Mouse (Mus musculus) MEL (cell line): Measurements from ENCODE around the gene Gcsam. TPM values are rescaled to one million over a fixed set of nuclear protein-coding genes. Genes with fewer than 3 reads are reported as not detected.

Experiments used
- DNase-seq: peaks from one replicate; pipeline ENCODE4 v3.0.0; 2011; ENCODE audit warnings: low read depth, low spot score
- H3K27ac ChIP-seq: 2 replicates; pipeline ENCODE4 v1.5.1; 2012; ENCODE audit warnings: low read depth, mild to moderate bottlenecking, control low read depth, low read length, moderate library complexity; ENCODE audit not compliant: control insufficient read depth
- H3K27me3 ChIP-seq, 2 experiments: fragments of 150-350 bp in 1 of 2; sonication (generic) in 1 of 2; 2 replicates each; pipeline ENCODE4 v1.6.1; 2012; ENCODE audit warnings: low read length in 2 of 2, mild to moderate bottlenecking in 2 of 2, improper control_type of control experiment in 1 of 2, moderate library complexity in 1 of 2; ENCODE audit not compliant: insufficient read depth in 2 of 2, control insufficient read depth in 1 of 2
- H3K36me3 ChIP-seq, 2 experiments: 2 replicates each; pipeline ENCODE4 v1.6.1; 2012 to 2014; ENCODE audit warnings: low read length in 2 of 2, improper control_type of control experiment in 1 of 2, inconsistent platforms in 1 of 2, mild to moderate bottlenecking in 1 of 2; ENCODE audit not compliant: insufficient read depth in 2 of 2, control insufficient read depth in 1 of 2
- H3K4me1 ChIP-seq, 2 experiments: fragments of 150-350 bp in 1 of 2; sonication (generic) in 1 of 2; 2 replicates each; pipeline ENCODE4 v1.6.1; 2012; ENCODE audit warnings: low read length in 2 of 2, improper control_type of control experiment in 1 of 2, mild to moderate bottlenecking in 1 of 2; ENCODE audit not compliant: insufficient read depth in 2 of 2, control insufficient read depth in 1 of 2
- H3K4me3 ChIP-seq, 2 experiments: fragments of 150-350 bp in 1 of 2; sonication (generic) in 1 of 2; 2 replicates each; pipeline ENCODE4 v1.5.1; 2012; ENCODE audit warnings: low read depth in 2 of 2, low read length in 2 of 2, mild to moderate bottlenecking in 2 of 2, moderate library complexity in 2 of 2, control low read depth in 1 of 2, improper control_type of control experiment in 1 of 2; ENCODE audit not compliant: control insufficient read depth in 1 of 2, insufficient read depth in 1 of 2
- H3K79me2 ChIP-seq: 2 replicates; pipeline ENCODE4 v1.6.1; 2012; ENCODE audit warnings: mild to moderate bottlenecking, low read length, moderate library complexity; ENCODE audit not compliant: control insufficient read depth, poor library complexity, insufficient read depth
- H3K9ac ChIP-seq: 2 replicates; pipeline ENCODE4 v1.6.1; 2012; ENCODE audit warnings: low read depth, mild to moderate bottlenecking, control low read depth, low read length, moderate library complexity; ENCODE audit not compliant: control insufficient read depth, poor library complexity, severe bottlenecking
- H3K9me3 ChIP-seq: fragments of 150-350 bp; sonication (generic); replicated peaks from 2 replicates; pipeline ENCODE4 v1.6.1; 2012; ENCODE audit warnings: mild to moderate bottlenecking, low read length, improper control_type of control experiment, moderate library complexity; ENCODE audit not compliant: insufficient read depth
- CTCF ChIP-seq, 3 experiments: IDR thresholded peaks in 2 of 3; conservative IDR thresholded peaks in 1 of 3; 2 replicates each; pipeline ENCODE4 v1.5.1; 2011 to 2012; ENCODE audit warnings: low read length in 3 of 3, low read depth in 2 of 3, mild to moderate bottlenecking in 2 of 3, improper control_type of control experiment in 1 of 3, inconsistent platforms in 1 of 3, mixed read lengths in 1 of 3, moderate library complexity in 1 of 3; ENCODE audit not compliant: control insufficient read depth in 1 of 3, insufficient read depth in 1 of 3, poor library complexity in 1 of 3, severe bottlenecking in 1 of 3
- ELF1 ChIP-seq: IDR thresholded peaks from 2 replicates; pipeline ENCODE4 v1.6.1; 2014; ENCODE audit warnings: low read depth, mild to moderate bottlenecking, inconsistent platforms, low read length, improper control_type of control experiment, moderate library complexity
- EP300 ChIP-seq, 2 experiments: IDR thresholded peaks; 2 replicates each; pipeline ENCODE4 v1.6.1; 2011; ENCODE audit warnings: improper control_type of control experiment in 2 of 2, low read length in 2 of 2, low read depth in 1 of 2, mild to moderate bottlenecking in 1 of 2
- ETS1 ChIP-seq: IDR thresholded peaks from 2 replicates; pipeline ENCODE4 v1.6.1; 2012; ENCODE audit warnings: low read depth, mild to moderate bottlenecking, inconsistent platforms, low read length, improper control_type of control experiment, moderate library complexity
- GATA1 ChIP-seq: IDR thresholded peaks from 2 replicates; pipeline ENCODE4 v1.6.1; 2011; ENCODE audit warnings: low read depth, low read length, improper control_type of control experiment
- MAX ChIP-seq: IDR thresholded peaks from 2 replicates; pipeline ENCODE4 v1.6.1; 2011; ENCODE audit warnings: low read length, improper control_type of control experiment
- MEF2A ChIP-seq: IDR thresholded peaks from 2 replicates; pipeline ENCODE4 v1.6.1; 2014; ENCODE audit warnings: low read depth, mild to moderate bottlenecking, inconsistent platforms, low read length, improper control_type of control experiment; ENCODE audit not compliant: poor library complexity, insufficient replicate concordance, severe bottlenecking; ENCODE audit errors: extremely low read depth
- POLR2A ChIP-seq, 2 experiments: IDR thresholded peaks; 2 replicates each; pipeline ENCODE4 v1.6.1; 2011 to 2012; ENCODE audit warnings: low read length in 2 of 2, mild to moderate bottlenecking in 2 of 2, control low read depth in 1 of 2, improper control_type of control experiment in 1 of 2, low read depth in 1 of 2, moderate library complexity in 1 of 2; ENCODE audit not compliant: control insufficient read depth in 1 of 2, insufficient read depth in 1 of 2, poor library complexity in 1 of 2
- RAD21 ChIP-seq: IDR thresholded peaks from 2 replicates; pipeline ENCODE4 v1.6.1; 2011; ENCODE audit warnings: mild to moderate bottlenecking, low read depth, low read length, improper control_type of control experiment
- SIN3A ChIP-seq: IDR thresholded peaks from 2 replicates; pipeline ENCODE4 v1.6.1; 2012; ENCODE audit warnings: low read length, improper control_type of control experiment, inconsistent platforms
- SMC3 ChIP-seq: IDR thresholded peaks from 2 replicates; pipeline ENCODE4 v1.6.1; 2011; ENCODE audit warnings: low read depth, low read length, improper control_type of control experiment
- TAL1 ChIP-seq: IDR thresholded peaks from 2 replicates; pipeline ENCODE4 v1.6.1; 2012; ENCODE audit warnings: mild to moderate bottlenecking, inconsistent platforms, low read length, moderate library complexity, mixed read lengths
- TCF12 ChIP-seq: IDR thresholded peaks from 2 replicates; pipeline ENCODE4 v1.6.1; 2014; ENCODE audit warnings: low read depth, mild to moderate bottlenecking, inconsistent platforms, low read length, improper control_type of control experiment, moderate library complexity
- ZC3H11A ChIP-seq: IDR thresholded peaks from 2 replicates; pipeline ENCODE4 v1.6.1; 2012; ENCODE audit warnings: low read depth, mild to moderate bottlenecking, inconsistent platforms, low read length, improper control_type of control experiment
- ZNF384 ChIP-seq: IDR thresholded peaks from 2 replicates; pipeline ENCODE4 v1.6.1; 2012; ENCODE audit warnings: low read depth, mild to moderate bottlenecking, inconsistent platforms, low read length, improper control_type of control experiment
- polyA plus RNA-seq, 2 experiments: library from polyadenylated mRNA; stranded (reverse) in 1 of 2; unstranded in 1 of 2; fragments of >175 nt in 1 of 2; fragments of >200 nt in 1 of 2; gene quantifications; 2 replicates each; pipeline versions ENCODE4 v1.2.1 to v1.2.4; 2012; ENCODE audit warnings: low replicate concordance in 2 of 2, low read depth in 1 of 2; ENCODE audit not compliant: insufficient read length in 2 of 2, insufficient read depth in 1 of 2, missing spikeins in 1 of 2
- total RNA-seq: library from RNA; depleted of rRNA; stranded (reverse); fragments of 300-350 nt; gene quantifications from 2 replicates; pipeline ENCODE4 v1.2.3, GENCODE M21; 2012

Gcsam gene
- total and polyA plus RNA-seq, 3 experiments = not detected

DNA sequence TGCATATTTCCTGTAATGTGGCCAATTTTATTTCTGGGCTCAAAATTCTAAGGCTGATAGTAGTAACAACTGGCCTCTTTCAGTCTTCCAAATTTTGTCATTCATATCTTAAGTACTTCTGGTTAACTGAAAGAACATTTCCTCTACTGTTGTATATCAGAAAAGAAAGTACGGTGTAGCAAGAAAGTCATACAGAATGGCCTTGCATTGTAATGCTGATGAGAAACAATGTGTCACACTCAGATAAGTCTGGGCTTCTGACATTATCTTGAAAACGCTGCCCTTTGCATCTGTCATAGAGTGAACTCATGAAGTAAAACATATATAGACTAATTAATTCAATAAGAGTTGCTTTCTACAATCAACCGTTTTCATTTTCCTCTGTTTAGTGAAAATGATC lies 37.9 kb upstream of the Gcsam start:
- TF ChIP-seq TAL1 = peak; percentile 21; the same call in 1 of the 2 replicates
- 0 out of 2 replicates have a peak, but pooled peaks have one; percentile 18 for TF ChIP-seq ETS1
- TF ChIP-seq MAX = no peak
- TF ChIP-seq GATA1 = peak; percentile 78
- no peak for TF ChIP-seq ELF1
- peak; percentile 64 for TF ChIP-seq TCF12
- TF ChIP-seq EP300 (IDR thresholded peaks at IDR 0.05; ENCODE audit: low read depth in 1 of 2, low read length in 2 of 2) = peak; percentile 51 to 53; a peak in 3 of 4 replicates
- TF ChIP-seq, all 39 proteins: peak for 5
- Histone ChIP-seq H3K4me1 (no peaks in the 10 kb centered on the region), H3K27me3 (peaks cover 0 to 3% of the 10 kb centered on the region in 2 experiments; a peak in 2 of 4 replicates), H3K79me2 (no peaks in the 10 kb centered on the region), H3K27ac (peak overlapping the region; percentile 49), H3K9me3 (no peaks in the 10 kb centered on the region), H3K9ac (no peak overlapping the region), H3K4me3 (no peak overlapping the region), H3K36me3 (peaks cover 0 to 6% of the 10 kb centered on the region in 2 experiments; a peak in 1 of 4 replicates)
- DNase-seq = peak; percentile 61

- Histone ChIP-seq H3K36me3 (no peaks in the 10 kb centered on the region), H3K79me2 (no peaks in the 10 kb centered on the region), H3K27ac (no peak overlapping the region), H3K27me3 (peaks cover 0 to 3% of the 10 kb centered on the region in 2 experiments; a peak in 3 of 4 replicates), H3K4me3 (no peak overlapping the region), H3K9me3 (no peaks in the 10 kb centered on the region), H3K9ac (no peak overlapping the region), H3K4me1 (no peaks in the 10 kb centered on the region)
- no peak for DNase-seq
- TF ChIP-seq CTCF (IDR thresholded peaks at IDR 0.05 in 2 of 3, conservative IDR thresholded peaks at IDR 0.05 in 1 of 3; ENCODE audit: control insufficient read depth in 1 of 3, insufficient read depth in 1 of 3, low read depth in 2 of 3, low read length in 3 of 3, poor library complexity in 1 of 3, severe bottlenecking in 1 of 3) (peak in 1 of 3 experiments; percentile 24; a peak in 2 of 6 replicates), RAD21 (peak; percentile 14), SMC3 (peak; percentile 27; the same call in 1 of the 2 replicates), ZNF384 (0 out of 2 replicates have a peak, but pooled peaks have one; percentile 15), SIN3A (no peak), POLR2A (IDR thresholded peaks at IDR 0.05; ENCODE audit: control insufficient read depth in 1 of 2, insufficient read depth in 1 of 2, low read depth in 1 of 2, low read length in 2 of 2, poor library complexity in 1 of 2) (no peak)
Measured at GRCm38 (mm10) chr16:45579883-45580282, 30.3 kb upstream of the Gcsam start.

DNA sequence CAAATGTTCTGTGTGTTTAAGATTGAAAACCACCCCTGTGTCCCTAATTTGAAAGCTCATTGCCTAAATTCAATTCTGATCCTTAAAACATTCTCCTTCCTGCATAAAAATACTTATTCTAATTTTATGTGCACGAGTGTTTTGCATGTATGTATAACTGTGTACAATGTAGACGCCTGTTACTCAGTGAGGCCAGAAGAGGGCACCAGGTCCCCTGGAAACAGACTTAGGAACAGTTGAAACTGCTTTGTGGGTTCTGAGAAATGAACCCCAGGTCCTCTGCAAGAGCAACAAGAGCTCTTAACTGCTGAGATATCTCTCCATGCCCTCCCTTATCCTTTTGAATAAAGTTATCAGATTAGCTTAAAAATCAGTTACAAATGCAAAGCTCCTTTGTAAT lies 27.7 kb upstream of the Gcsam start:
- Histone ChIP-seq H3K9ac (no peak overlapping the region), H3K9me3 (no peaks in the 10 kb centered on the region), H3K27me3 (peaks cover 0 to 2% of the 10 kb centered on the region in 2 experiments; a peak in 3 of 4 replicates), H3K4me3 (no peak overlapping the region), H3K27ac (no peak overlapping the region), H3K36me3 (no peaks in the 10 kb centered on the region), H3K79me2 (no peaks in the 10 kb centered on the region), H3K4me1 (no peaks in the 10 kb centered on the region)
- TF ChIP-seq ZC3H11A = peak; percentile 42
- TF ChIP-seq MEF2A = no peak
- peak; percentile 62 for TF ChIP-seq RAD21
- TF ChIP-seq SMC3 = peak; percentile 76
- TF ChIP-seq EP300 (IDR thresholded peaks at IDR 0.05; ENCODE audit: low read depth in 1 of 2, low read length in 2 of 2) = no peak
- TF ChIP-seq GATA1 = no peak
- TF ChIP-seq CTCF (IDR thresholded peaks at IDR 0.05 in 2 of 3, conservative IDR thresholded peaks at IDR 0.05 in 1 of 3; ENCODE audit: control insufficient read depth in 1 of 3, insufficient read depth in 1 of 3, low read depth in 2 of 3, low read length in 3 of 3, poor library complexity in 1 of 3, severe bottlenecking in 1 of 3) = peak; percentile 20 to 68 (median 51); a peak in 5 of 6 replicates
- DNase-seq = peak; percentile 54
